Mouse (Mus musculus) cerebellum, adult 18-20 months (tissue): ENCODE measurements around the gene Itpk1.
A peak's percentile ranks its signal among the peaks of the same experiment; 100 is the strongest.
"Not testable (repeated sequence)": the region's sequence is repeated elsewhere in the genome, so short reads cannot be mapped to it uniquely, and the experiment has no call there.

Source experiments
- DNase-seq, 2 experiments: peaks; one replicate each; pipeline ENCODE4 v3.0.0; 2021

Itpk1 gene

DNA sequence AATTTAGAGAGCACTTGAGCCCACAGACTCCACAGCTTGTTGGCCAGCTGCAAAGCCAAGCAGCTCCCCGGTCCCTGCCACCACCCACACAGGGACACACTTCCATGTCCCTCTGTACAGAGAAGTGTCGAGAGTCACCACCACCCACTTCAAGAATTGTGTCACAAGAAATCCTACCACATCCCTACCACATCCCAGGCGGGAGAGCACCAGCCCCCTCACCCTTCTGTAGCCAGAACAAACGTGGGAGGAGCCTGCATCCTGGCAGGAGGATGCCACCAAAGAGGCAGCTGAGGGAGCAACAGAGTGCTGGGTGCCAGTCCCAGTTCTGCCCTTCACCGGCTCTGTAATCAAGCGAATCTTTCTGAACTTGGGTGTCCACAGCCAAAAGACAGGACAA is 51.7 kb downstream of the Itpk1 start:
- no peak for DNase-seq

DNA sequence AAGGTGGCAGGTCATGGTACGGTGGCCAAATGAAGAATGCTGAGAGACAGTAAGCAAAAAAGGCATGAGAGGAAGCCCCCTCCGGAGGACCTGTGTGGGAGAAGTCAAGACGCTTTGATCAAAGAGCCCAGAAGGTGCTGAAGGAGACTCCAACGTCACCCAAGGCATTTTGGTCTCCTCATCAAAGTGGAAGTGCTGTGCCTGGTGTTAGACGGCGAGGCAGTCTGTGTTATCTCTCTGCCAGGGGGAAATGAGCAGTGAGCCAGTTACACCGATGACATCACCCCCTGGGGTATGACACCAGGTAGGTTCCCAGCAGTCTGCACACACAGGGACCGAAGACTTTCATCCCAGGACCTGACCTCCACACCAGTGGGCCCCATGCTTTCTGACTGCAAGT is 52.3 kb downstream of the Itpk1 start:
- no peak for DNase-seq

DNA sequence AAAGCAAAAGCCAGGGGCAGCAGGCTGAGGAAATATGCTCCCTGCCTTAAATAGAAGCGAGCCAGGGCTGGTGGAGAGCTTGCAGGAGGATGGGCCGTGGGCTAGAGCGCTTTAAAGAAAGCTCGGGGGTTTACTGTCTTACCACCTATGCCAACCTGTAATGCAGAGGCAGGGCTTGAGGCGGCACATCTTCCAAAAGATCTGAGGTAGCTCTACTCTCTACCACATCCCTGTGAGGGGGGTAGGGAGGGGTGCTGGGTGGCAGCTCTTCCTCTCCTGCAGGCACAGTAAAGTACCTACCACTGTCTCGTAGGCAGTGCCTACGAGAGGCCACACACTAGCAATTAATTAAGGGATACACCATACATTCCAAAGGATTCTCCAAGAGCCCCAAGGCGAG is 52.9 kb downstream of the Itpk1 start:
- no peak for DNase-seq

DNA sequence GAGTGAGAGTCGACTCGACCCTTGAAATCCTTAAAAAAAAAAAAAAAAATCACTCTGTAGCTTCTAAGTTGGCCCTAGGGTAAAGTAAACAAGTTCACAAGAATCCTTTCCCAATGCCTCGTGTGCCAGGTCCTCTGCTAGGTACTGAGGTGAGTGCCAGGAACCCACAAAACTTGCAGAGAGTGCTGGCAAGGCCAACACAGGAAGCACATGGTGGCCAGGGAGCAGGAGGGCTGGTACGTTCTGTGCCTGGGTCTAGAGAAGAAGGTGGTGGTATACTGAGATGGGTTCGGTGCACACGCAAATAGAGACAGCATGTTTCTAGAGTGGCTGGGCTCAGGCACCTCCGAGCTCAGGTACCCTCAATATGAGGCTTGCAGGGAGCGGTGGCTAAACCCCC is 53.3 kb downstream of the Itpk1 start:
- DNase-seq, result peak; percentile 65 to 72

DNA sequence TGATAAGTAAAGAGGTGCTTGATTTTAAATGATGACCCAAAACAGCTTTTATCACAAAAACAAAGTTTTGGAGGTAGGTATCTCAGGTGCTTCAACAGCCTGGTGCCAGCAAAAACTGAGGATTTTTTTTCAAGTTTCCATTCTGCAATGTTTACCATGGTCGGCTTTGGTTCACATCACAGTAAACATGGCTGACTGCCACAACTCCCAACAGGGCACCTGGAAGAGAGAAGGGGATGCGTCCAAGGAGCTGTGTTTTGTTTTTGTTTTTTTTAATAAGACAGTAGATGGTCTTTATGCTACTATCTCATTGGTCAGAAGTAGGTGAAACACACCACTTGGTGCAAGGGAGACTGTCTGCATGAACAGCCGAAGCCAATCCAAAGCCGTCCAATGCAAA is 54.1 kb downstream of the Itpk1 start:
- peak in 1 of 2 experiments; percentile 59 for DNase-seq

- peak; percentile 58 to 64 for DNase-seq
These were observed 56.7 kb downstream of the Itpk1 start for GRCm38 (mm10) chr12:102647839-102648564.

- no peak for DNase-seq
These were observed 58.0 kb downstream of the Itpk1 start for GRCm38 (mm10) chr12:102646586-102647260.

DNA sequence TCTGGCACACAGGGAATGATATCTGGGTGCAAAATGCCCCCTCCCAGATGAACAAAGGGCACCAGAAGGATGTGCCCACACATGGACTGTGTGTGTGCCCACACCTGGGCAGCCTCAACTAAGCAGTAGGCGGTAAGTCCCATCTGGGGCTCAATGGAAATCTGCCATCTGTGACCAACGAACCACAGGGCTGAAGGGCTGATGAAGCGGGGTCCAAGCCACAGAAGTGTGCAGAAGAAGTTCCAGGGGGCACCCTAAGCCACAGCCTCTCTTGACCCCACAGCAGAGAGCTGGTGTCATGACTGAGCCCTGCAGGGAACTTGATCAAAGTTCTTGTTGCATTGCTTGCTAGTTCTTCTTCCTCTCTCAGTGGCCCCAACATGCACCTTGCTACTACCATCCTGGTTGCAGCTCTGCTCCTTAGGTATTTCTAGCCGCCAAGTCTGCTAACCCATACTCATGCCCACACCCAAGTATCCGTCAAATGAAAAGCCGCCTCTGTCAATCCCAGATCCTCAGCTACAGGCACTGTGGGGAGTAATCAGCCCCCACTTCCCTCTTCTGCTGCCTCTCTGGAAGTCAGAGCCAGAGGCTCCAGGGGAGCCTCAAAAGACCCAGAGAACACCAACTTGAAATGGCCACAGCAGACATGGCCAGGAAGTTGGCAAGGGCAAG is 58.7 kb downstream of the Itpk1 start:
- DNase-seq, result no peak

GRCm38 (mm10) chr12:102643316-102643715 is 61.4 kb downstream of the Itpk1 start:
- peak in 1 of 2 experiments; percentile 55 for DNase-seq

- DNase-seq, result peak; percentile 91 to 93
These were observed 64.1 kb downstream of the Itpk1 start for GRCm38 (mm10) chr12:102640436-102641163.

- peak; percentile 70 to 78 for DNase-seq
These were observed 65.9 kb downstream of the Itpk1 start for GRCm38 (mm10) chr12:102638878-102639277.

GRCm38 (mm10) chr12:102637235-102637634 is 67.5 kb downstream of the Itpk1 start:
- DNase-seq, result no peak

DNA sequence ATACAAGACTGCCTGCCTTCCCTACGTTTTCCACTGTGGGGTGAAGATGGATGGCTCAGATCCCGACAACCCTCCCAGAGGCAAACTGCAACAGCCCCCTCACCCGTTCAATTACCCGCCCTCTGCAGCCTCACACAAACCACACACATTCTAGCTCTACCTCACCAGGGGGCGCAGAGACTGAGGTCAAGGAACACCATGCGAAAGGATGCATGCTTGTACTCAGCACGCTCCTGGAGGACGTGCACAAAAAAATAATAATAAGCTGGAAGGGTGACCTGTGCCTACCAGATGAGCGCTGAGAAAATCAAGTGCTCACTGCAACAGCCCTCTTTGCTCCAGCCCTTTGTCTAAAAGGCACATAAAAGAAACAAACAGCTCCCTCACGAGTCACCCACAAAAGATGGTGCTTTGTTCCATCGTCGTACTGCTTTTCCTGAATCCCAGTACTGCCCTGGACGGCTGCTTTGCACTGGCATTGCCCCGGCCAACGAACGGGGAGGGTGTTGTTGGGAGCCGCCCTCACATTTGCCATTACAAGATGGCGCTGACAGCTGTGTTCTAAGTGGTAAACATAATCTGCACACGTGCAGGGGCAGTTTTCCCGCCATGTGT is 70.2 kb downstream of the Itpk1 start:
- no peak for DNase-seq

DNA sequence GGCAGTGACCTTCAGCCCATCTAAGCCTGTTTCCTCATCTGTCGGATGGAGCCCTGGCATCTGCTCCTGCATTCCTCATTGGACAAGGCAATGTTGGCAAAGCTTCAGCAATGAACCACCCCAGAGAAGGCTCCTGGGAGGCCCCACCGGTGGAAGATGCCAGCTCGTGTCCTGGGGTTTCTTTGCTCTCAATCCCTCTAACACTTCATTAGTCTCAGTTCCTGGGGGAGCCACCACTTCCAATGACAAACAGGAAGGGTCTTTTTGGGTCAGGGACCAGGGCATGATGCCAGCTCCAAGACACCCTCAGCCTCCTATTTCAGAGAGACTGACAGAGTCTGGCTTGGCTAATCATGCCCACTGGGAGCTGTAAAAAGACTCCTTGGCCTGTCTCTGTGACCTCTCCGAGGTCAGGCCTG is 71.6 kb downstream of the Itpk1 start:
- peak; percentile 71 to 74 for DNase-seq

- DNase-seq, result no peak
These were observed 73.0 kb downstream of the Itpk1 start for GRCm38 (mm10) chr12:102631690-102632089.

DNA sequence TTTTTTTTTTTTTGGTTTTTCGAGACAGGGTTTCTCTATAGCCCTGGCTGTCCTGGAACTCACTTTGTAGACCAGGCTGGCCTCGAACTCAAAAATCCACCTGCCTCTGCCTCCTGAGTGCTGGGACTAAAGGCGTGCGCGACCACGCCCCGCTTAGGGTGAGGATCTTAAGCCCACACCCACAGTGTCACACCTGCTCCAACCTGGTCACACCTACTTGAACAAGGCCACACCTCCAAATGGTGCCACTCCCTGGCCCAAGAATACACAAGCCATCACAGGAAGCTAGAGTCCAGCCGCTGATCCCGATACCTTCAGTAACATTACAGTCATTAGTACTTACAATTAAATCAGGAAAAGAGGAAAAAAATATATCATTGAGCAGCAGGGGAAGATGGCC is 74.3 kb downstream of the Itpk1 start:
- DNase-seq, result not testable (repeated sequence)

DNA sequence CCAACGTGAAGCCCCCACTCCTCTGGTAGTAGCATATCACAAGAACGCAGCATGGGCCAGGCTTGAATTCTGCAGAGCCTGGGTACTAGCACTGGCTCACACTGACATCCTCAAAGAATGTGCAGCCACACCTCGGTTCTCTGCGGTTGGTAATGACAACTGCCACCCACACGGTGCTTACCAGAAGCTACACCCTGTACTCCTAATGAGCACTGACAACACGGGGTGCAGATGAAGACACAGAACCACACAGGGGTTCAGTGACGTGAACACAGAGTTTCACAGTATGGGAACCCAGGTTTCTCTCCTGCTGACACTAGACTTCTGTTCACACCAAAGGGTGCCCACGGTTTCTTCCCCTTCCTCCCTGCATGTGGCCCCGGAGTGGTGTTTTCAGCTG is 76.5 kb downstream of the Itpk1 start:
- DNase-seq, result no peak

- DNase-seq, result no peak
These were observed 77.2 kb downstream of the Itpk1 start for GRCm38 (mm10) chr12:102627545-102627944.

- no peak for DNase-seq
These were observed 77.9 kb downstream of the Itpk1 start for GRCm38 (mm10) chr12:102626841-102627240.

DNA sequence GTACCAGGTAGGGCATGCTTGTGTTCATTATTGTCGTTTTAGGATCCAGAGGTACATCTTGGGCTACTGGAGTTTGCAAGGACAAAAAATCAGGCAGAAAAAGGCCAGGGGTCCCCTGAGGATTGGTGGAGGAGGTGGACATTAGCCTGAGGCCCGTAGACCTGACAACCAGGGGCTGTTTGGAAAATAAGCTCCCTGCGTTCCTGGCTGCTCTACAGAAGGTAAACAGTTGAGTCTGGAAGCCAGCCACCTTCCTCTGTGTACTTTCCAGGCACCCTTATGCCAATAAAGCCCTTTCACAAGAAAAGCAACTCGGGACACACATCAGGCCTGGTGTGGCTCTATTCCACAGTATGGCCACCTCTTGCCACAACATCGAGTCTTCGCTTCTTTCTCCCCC is 79.0 kb downstream of the Itpk1 start:
- DNase-seq, result peak in 1 of 2 experiments; percentile 32

DNA sequence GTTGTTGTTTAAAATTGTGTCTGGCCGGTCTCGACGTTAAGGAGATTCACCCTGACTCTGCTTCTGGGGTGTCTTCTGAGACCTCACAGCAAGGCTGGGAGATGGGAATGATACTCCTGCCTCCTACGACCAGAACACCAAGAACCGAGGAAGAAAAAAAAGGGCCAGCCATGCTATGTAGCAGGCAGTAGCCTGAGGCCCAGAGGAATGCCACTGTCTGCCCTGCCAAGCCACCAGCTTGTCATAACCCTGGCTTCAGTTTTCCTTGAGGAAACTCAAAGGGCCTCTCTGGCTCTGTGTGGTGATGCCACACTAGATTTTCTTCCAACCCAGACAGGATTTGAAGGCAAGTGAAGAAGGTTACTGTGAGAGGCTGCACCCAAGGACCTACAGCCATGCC is 79.6 kb downstream of the Itpk1 start:
- DNase-seq, result no peak

DNA sequence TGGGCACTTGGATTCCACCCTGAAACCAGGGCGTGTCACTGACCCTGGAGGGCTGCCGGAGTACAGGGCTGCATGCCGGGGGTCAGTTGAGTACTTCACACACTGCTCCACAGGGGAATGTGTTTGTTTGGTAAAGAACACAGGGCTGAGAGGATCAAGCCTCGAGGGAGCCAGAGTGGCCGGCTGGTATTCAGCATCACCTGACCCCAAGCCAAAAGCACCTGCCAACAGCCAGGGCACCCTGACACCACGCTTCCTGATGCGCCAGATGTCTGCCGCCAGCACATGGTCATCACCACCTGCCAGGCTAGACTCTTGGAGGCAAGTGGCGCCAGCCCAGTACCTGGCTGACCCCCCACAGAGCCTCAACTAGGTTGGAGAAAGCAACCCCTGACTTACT is 80.9 kb downstream of the Itpk1 start:
- DNase-seq, result peak; percentile 55 to 60
